Mouse (Mus musculus): ENCODE results near the gene Wdr17.

GRCm38 (mm10) chr8:54899444-54899843 is 12.5 kb upstream of the Wdr17 start:
- TF ChIP-seq POLR2A (IDR thresholded peaks at IDR 0.05; ENCODE audit: control insufficient read depth, low read depth, low read length): no peak
- TF ChIP-seq CTCF (IDR thresholded peaks at IDR 0.05; ENCODE audit: control insufficient read depth, insufficient read depth, insufficient replicate concordance, low read depth, low read length): no peak

Data from testis, adult 2 months (tissue).